Mouse (Mus musculus): ENCODE measurements at regions not wholly inside any gene's neighbourhood (a gene's known extent, or its start where the extent isn't known, plus 50 kb on each side); places are given as distances from the start of the nearest gene placed in this dataset.

- TF ChIP-seq GATA1 (IDR thresholded peaks at IDR 0.05; ENCODE audit: borderline replicate concordance, low read length), result no peak
- TF ChIP-seq FLI1 (IDR thresholded peaks at IDR 0.05; ENCODE audit: low read length), result no peak
- Histone ChIP-seq H3K4me3 (replicated peaks) (no peak overlapping the region), H3K9me3 (no peaks in the 10 kb centered on the region), H3K36me3 (replicated peaks; ENCODE audit: low read length) (no peaks in the 10 kb centered on the region), H3K4me1 (peaks cover 16% of the 10 kb centered on the region), H3K27me3 (replicated peaks) (no peaks in the 10 kb centered on the region)
Measured at GRCm38 (mm10) chr17:3274449-3275285, 51.7 kb upstream of the Tiam2 start.

All from megakaryocyte, embryonic 14.5 days (primary cell).